Mouse (Mus musculus) stomach, adult 2 months (tissue): Measurements from ENCODE around the gene Lzic. TPM values are rescaled to one million over a fixed set of nuclear protein-coding genes. Genes with fewer than 3 reads are reported as not detected.

ENCODE experiments used
- polyA plus RNA-seq: library from polyadenylated mRNA; depleted of rRNA; stranded (reverse); fragments of >200 nt; gene quantifications from 2 replicates; pipeline ENCODE4 v1.2.3, GENCODE M21; 2012; rRNA removed

Lzic gene
- 5.1 and 8.1 TPM in 2 replicates for polyA plus RNA-seq

GRCm38 (mm10) chr4:149485053-149485824, at the start of gene Lzic, which contains the start of gene Nmnat1:
TSS of gene Lzic (plus strand) at chr4:149485229.
TSS of gene Nmnat1 (minus strand) at chr4:149485202.

GRCm38 (mm10) chr4:149454879-149455278, 30.1 kb upstream of the Lzic start, which contains the start of gene Rbp7:
TSS of gene Rbp7 (minus strand) at chr4:149454978.

GRCm38 (mm10) chr4:149477078-149477477, 8.0 kb upstream of the Lzic start, which contains the start of gene Tmem274:
TSS of gene Tmem274 (plus strand) at chr4:149477378.

GRCm38 (mm10) chr4:149517868-149518340, 32.9 kb downstream of the Lzic start, which contains the start of gene Ctnnbip1:
TSS of gene Ctnnbip1 (plus strand) at chr4:149518236.

Other genes starting within 250 kb of the Lzic start
- 6.7 and 10.9 TPM in 2 replicates for gene Kif1b, start 177.5 kb upstream of the Lzic start, polyA plus RNA-seq
- 20.8 and 26.4 TPM in 2 replicates for gene Ube4b, start 58.5 kb upstream of the Lzic start, polyA plus RNA-seq
- 3.5 and 8.3 TPM in 2 replicates for gene Rbp7, start 30.3 kb upstream of the Lzic start, polyA plus RNA-seq
- gene Tmem274, start 7.9 kb upstream of the Lzic start, polyA plus RNA-seq: not detected in 2 replicates
- gene Nmnat1, start within 50 bp of the Lzic start, polyA plus RNA-seq: 2.8 and 3.1 TPM in 2 replicates
- gene Ctnnbip1, start 33.0 kb downstream of the Lzic start, polyA plus RNA-seq: 11.5 and 17.2 TPM in 2 replicates
- 27.0 and 27.3 TPM in 2 replicates for gene Clstn1, start 101.2 kb downstream of the Lzic start, polyA plus RNA-seq
- gene Pik3cd, start 217.3 kb downstream of the Lzic start, polyA plus RNA-seq: 1.8 and 2.7 TPM in 2 replicates